Mouse (Mus musculus) kidney, adult 2 months (tissue): Measurements from ENCODE around the gene Ptk7. TPM values are rescaled to one million over a fixed set of nuclear protein-coding genes. Genes with fewer than 3 reads are reported as not detected.

Experiments used
- DNase-seq: peaks from one replicate; pipeline ENCODE4 v3.0.0; 2021
- H3K27ac ChIP-seq: fragments of 200-500 bp; 2 replicates; pipeline ENCODE4 v1.5.1; 2012; ENCODE audit warnings: low read depth, low read length, control low read depth, inconsistent platforms; ENCODE audit not compliant: insufficient read depth
- H3K27me3 ChIP-seq: fragments of 200-500 bp; replicated peaks from 2 replicates; pipeline ENCODE4 v1.6.1; 2012; ENCODE audit warnings: mild to moderate bottlenecking, moderate library complexity, low read length, inconsistent platforms; ENCODE audit not compliant: control insufficient read depth, insufficient read depth
- H3K36me3 ChIP-seq: fragments of 200-500 bp; 2 replicates; pipeline ENCODE4 v1.6.1; 2012; ENCODE audit warnings: mild to moderate bottlenecking, moderate library complexity, low read length, inconsistent platforms; ENCODE audit not compliant: control insufficient read depth, insufficient read depth
- H3K4me1 ChIP-seq: fragments of 200-500 bp; 2 replicates; pipeline ENCODE4 v1.6.1; 2011; ENCODE audit warnings: low read length; ENCODE audit not compliant: control insufficient read depth, insufficient read depth
- H3K4me3 ChIP-seq: fragments of 200-500 bp; 2 replicates; pipeline ENCODE4 v1.5.1; 2011; ENCODE audit warnings: mild to moderate bottlenecking, low read depth, low read length, control low read depth; ENCODE audit not compliant: insufficient read depth
- CTCF ChIP-seq: fragments of 200-500 bp; conservative IDR thresholded peaks from 2 replicates; pipeline ENCODE4 v1.5.1; 2011; ENCODE audit warnings: low read depth, mild to moderate bottlenecking, control low read depth, low read length, moderate library complexity, mixed read lengths; ENCODE audit not compliant: insufficient read depth, insufficient read length
- POLR2A ChIP-seq: fragments of 200-500 bp; IDR thresholded peaks from one replicate; pipeline ENCODE4 v1.6.1; 2011; ENCODE audit warnings: low read depth, low read length, control low read depth
- whole genome bisulfite sequencing: fragments of 180-500 bp; shearing (Covaris S2); methylation state at CpG from one replicate; pipeline ENCODE4 v1.1.7; 2018; 5-methylcytosine and 5-hydroxymethylcytosine counted together
- polyA plus RNA-seq: library from polyadenylated mRNA; depleted of rRNA; stranded (reverse); fragments of >200 nt; gene quantifications from 2 replicates; pipeline ENCODE4 v1.2.3, GENCODE M21; 2012

The Ptk7 gene
- polyA plus RNA-seq, 1 experiment = 9.4 TPM

GRCm38 (mm10) chr17:46649811-46650210, 20.5 kb upstream of the Ptk7 start:
- Histone ChIP-seq H3K27ac (peak overlapping the region; percentile 72), H3K36me3 (no peaks in the 10 kb centered on the region), H3K4me3 (peak overlapping the region; percentile 42), H3K27me3 (no peaks in the 10 kb centered on the region), H3K4me1 (peaks cover 2% of the 10 kb centered on the region)
- 15% methylated on average over 15 of the region's 15 CpGs for WGBS
- DNase-seq = no peak
- TF ChIP-seq CTCF (no peak), POLR2A (no peak)

- 88% methylated on average over 9 of the region's 9 CpGs for WGBS
- no peak for DNase-seq
- Histone ChIP-seq H3K4me1 (peaks cover 8% of the 10 kb centered on the region), H3K27ac (no peak overlapping the region), H3K36me3 (no peaks in the 10 kb centered on the region), H3K4me3 (no peak overlapping the region), H3K27me3 (no peaks in the 10 kb centered on the region)
- TF ChIP-seq POLR2A = no peak
- no peak for TF ChIP-seq CTCF
Observed at GRCm38 (mm10) chr17:46648436-46648835, 19.1 kb upstream of the Ptk7 start.

GRCm38 (mm10) chr17:46647279-46647678, 18.0 kb upstream of the Ptk7 start:
- Histone ChIP-seq H3K27me3 (no peaks in the 10 kb centered on the region), H3K4me3 (no peak overlapping the region), H3K4me1 (peaks cover 11% of the 10 kb centered on the region), H3K27ac (no peak overlapping the region), H3K36me3 (no peaks in the 10 kb centered on the region)
- WGBS = 91% methylated on average over 7 of the region's 7 CpGs
- TF ChIP-seq CTCF (no peak), POLR2A (no peak)
- no peak for DNase-seq

GRCm38 (mm10) chr17:46646322-46646662, 17.0 kb upstream of the Ptk7 start:
- peaks cover 11% of the 10 kb centered on the region for H3K4me1 ChIP-seq
- under 1% methylated on average over 19 of the region's 19 CpGs for WGBS
- TF ChIP-seq POLR2A (no peak), CTCF (no peak)
- peak overlapping the region; percentile 94 for H3K4me3 ChIP-seq
- H3K36me3 ChIP-seq = peaks cover 3% of the 10 kb centered on the region
- no peaks in the 10 kb centered on the region for H3K27me3 ChIP-seq
- peak overlapping the region; percentile 94 for H3K27ac ChIP-seq
- no peak for DNase-seq

- Histone ChIP-seq H3K27me3 (no peaks in the 10 kb centered on the region), H3K4me3 (peak within 1 kb of the TSS; percentile 94), H3K27ac (peak within 1 kb of the TSS; percentile 94), H3K36me3 (peaks cover 3% of the 10 kb centered on the region), H3K4me1 (peaks cover 9% of the 10 kb centered on the region; the same call in 1 of the 2 replicates)
- WGBS = 1% methylated on average over 53 of the region's 53 CpGs
- DNase-seq = peak; percentile 99
- no peak for TF ChIP-seq CTCF
- peak; percentile 56 for TF ChIP-seq POLR2A
Observed at GRCm38 (mm10) chr17:46645561-46646321, 16.4 kb upstream of the Ptk7 start, which contains the start of the genes Klc4 and Mrpl2. TSS of gene Klc4 (minus strand) at chr17:46646022. TSS of gene Mrpl2 (plus strand) at chr17:46646229.

GRCm38 (mm10) chr17:46644916-46645475, 15.7 kb upstream of the Ptk7 start:
- peaks cover 9% of the 10 kb centered on the region; the same call in 1 of the 2 replicates for H3K4me1 ChIP-seq
- H3K27me3 ChIP-seq = no peaks in the 10 kb centered on the region
- peak; percentile 96 for DNase-seq
- WGBS = 2% methylated on average over 11 of the region's 11 CpGs
- TF ChIP-seq POLR2A = peak; percentile 53
- TF ChIP-seq CTCF = no peak
- peak overlapping the region; percentile 94 for H3K27ac ChIP-seq
- H3K4me3 ChIP-seq = peak overlapping the region; percentile 78
- peaks cover 3% of the 10 kb centered on the region for H3K36me3 ChIP-seq

- no peak for DNase-seq
- peak overlapping the region; percentile 78 for H3K4me3 ChIP-seq
- TF ChIP-seq CTCF = no peak
- WGBS = 65% methylated on average over 12 of the region's 12 CpGs
- H3K27ac ChIP-seq = peak overlapping the region; percentile 94
- peaks cover 3% of the 10 kb centered on the region for H3K36me3 ChIP-seq
- peaks cover 9% of the 10 kb centered on the region; the same call in 1 of the 2 replicates for H3K4me1 ChIP-seq
- H3K27me3 ChIP-seq = no peaks in the 10 kb centered on the region
Observed at GRCm38 (mm10) chr17:46644152-46644805, 15.0 kb upstream of the Ptk7 start.
